Mouse (Mus musculus): Measurements from ENCODE around the gene Tmem11.

The Tmem11 gene

DNA sequence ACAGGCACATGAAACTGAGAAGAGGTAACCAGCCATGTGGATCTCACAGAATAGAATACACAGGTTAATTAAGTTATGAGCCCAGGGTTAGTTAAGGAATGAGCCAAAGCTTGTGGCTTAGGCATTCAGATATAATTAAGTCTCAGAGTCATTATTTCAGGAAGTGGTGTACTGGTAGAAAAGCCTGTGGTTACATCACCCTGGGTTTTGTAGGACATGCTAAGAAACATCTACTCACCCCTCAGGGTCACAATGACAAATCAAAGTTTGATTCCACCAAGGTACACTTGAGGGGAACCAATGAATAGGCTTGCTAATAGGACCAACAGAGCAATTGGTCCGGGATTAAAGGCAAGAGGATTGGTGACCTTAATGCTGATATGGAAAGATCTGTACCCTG lies 52.4 kb downstream of the Tmem11 start:
- no peak for DNase-seq

- DNase-seq: no peak
These were observed 53.9 kb downstream of the Tmem11 start for GRCm38 (mm10) chr11:60825191-60825590.

- DNase-seq: no peak
These were observed 55.3 kb downstream of the Tmem11 start for GRCm38 (mm10) chr11:60823771-60824170.

DNA sequence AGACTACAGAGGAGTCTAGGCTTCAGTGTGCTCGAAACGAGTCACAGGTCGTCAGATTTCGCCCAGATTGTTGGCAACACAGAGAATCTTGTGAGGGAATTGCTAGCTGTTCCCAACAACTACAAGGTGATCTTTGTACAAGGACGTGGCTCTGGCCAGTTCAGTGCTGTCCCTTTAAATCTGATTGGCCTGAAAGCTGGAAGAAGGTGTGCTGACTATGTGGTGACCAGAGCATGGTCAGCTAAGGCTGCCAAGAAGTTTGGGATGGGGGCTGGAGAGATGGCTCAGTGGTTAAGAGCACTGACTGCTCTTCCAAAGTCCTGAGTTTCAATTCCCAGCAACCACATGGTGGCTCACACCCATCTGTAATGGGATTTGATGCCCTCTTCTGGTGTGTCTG lies 62.7 kb downstream of the Tmem11 start:
- no peak for DNase-seq

All from liver (tissue).